Mouse (Mus musculus) C2C12 (cell line): ENCODE measurements around the gene Tnfrsf1a. TPM values are rescaled to one million over a fixed set of nuclear protein-coding genes. Genes with fewer than 3 reads are reported as not detected.
A peak's percentile ranks its signal among the peaks of the same experiment; 100 is the strongest.

Experiments used
- H3K27me3 ChIP-seq: one replicate; pipeline ENCODE4 v1.6.1; 2011; ENCODE audit not compliant: control insufficient read depth, insufficient read depth, insufficient read length
- H3K36me3 ChIP-seq: one replicate; pipeline ENCODE4 v1.6.1; 2011; ENCODE audit not compliant: control insufficient read depth, insufficient read depth
- H3K4me3 ChIP-seq: one replicate; pipeline ENCODE4 v1.5.1; 2011; ENCODE audit warnings: mild to moderate bottlenecking, control low read depth; ENCODE audit not compliant: poor library complexity, insufficient read depth, severe bottlenecking
- H3K79me2 ChIP-seq: one replicate; pipeline ENCODE4 v1.6.1; 2011; ENCODE audit not compliant: control insufficient read depth, insufficient read depth
- H3K79me3 ChIP-seq: one replicate; pipeline ENCODE4 v1.6.1; 2011; ENCODE audit warnings: low read depth, control low read depth
- H3ac ChIP-seq: one replicate; pipeline ENCODE3; 2011; ENCODE audit warnings: low read depth; ENCODE audit not compliant: control insufficient read depth, insufficient read length
- CEBPB ChIP-seq: IDR thresholded peaks from one replicate; pipeline ENCODE4 v1.6.1; 2011; ENCODE audit warnings: low read depth, mild to moderate bottlenecking, control low read depth, moderate library complexity
- CTCF ChIP-seq: IDR thresholded peaks from one replicate; pipeline ENCODE4 v1.5.1; 2011; ENCODE audit not compliant: control insufficient read depth, insufficient read depth, insufficient read length
- FOSL1 ChIP-seq: IDR thresholded peaks from one replicate; pipeline ENCODE4 v1.8.0; 2011; ENCODE audit warnings: mild to moderate bottlenecking, low read length; ENCODE audit not compliant: poor library complexity, insufficient read depth, severe bottlenecking
- MAX ChIP-seq: IDR thresholded peaks from one replicate; pipeline ENCODE4 v1.6.1; 2011; ENCODE audit warnings: mild to moderate bottlenecking, control low read depth
- MYOD1 ChIP-seq: IDR thresholded peaks from one replicate; pipeline ENCODE4 v1.6.1; 2011; ENCODE audit warnings: low read depth; ENCODE audit not compliant: control insufficient read depth, insufficient read length
- MYOG ChIP-seq: IDR thresholded peaks from one replicate; pipeline ENCODE4 v1.6.1; 2011; ENCODE audit not compliant: control insufficient read depth, insufficient read length; ENCODE audit errors: extremely low read depth
- USF1 ChIP-seq: IDR thresholded peaks from one replicate; pipeline ENCODE4 v1.6.1; 2011; ENCODE audit warnings: low read depth, mild to moderate bottlenecking, control low read depth, moderate library complexity
- polyA plus RNA-seq: library from polyadenylated mRNA; unstranded; fragments of >200 nt; fragmentation: generic; extraction: Trizol; gene quantifications from one replicate; pipeline ENCODE4 v1.2.1, GENCODE M21; 2012; ENCODE audit warnings: missing spikeins

Gene Tnfrsf1a
- polyA plus RNA-seq, 1 experiment: 65.4 TPM

DNA sequence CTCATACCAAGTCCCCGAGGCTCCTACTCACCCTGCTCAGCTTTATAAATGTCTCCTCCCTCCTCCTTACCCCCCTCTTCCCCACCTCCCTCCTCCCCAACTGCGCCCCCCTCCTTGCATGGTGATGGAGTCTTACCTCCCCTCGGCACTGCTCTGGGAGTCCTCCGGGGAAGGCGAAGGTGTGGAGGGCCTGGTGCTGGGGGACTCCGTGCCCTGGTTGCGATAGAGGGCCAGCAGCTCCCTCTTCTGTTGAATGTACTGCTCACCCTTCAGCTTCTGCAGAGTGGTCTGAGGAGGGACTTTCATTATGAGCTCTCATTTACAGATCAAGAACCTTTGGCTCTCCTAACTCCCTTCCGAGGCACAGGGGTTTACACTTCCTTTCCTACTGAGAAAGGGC, 15.3 kb downstream of the Tnfrsf1a start:
- Histone ChIP-seq H3K79me3 (no peaks in the 10 kb centered on the region), H3K79me2 (no peaks in the 10 kb centered on the region), H3ac (no peak overlapping the region), H3K4me3 (no peak overlapping the region), H3K27me3 (no peaks in the 10 kb centered on the region), H3K36me3 (peaks cover 30% of the 10 kb centered on the region)
- TF ChIP-seq CTCF: no peak
- TF ChIP-seq USF1: no peak
- TF ChIP-seq CEBPB: no peak

- Histone ChIP-seq H3ac (no peak overlapping the region), H3K36me3 (peaks cover 22% of the 10 kb centered on the region), H3K27me3 (peaks cover 9% of the 10 kb centered on the region), H3K79me3 (no peaks in the 10 kb centered on the region), H3K79me2 (no peaks in the 10 kb centered on the region), H3K4me3 (no peak overlapping the region)
- no peak for TF ChIP-seq CTCF
- TF ChIP-seq MYOG: no peak
- TF ChIP-seq MAX: no peak
- no peak for TF ChIP-seq MYOD1
- TF ChIP-seq USF1: no peak
- no peak for TF ChIP-seq CEBPB
Measured at GRCm38 (mm10) chr6:125365522-125365921, 16.4 kb downstream of the Tnfrsf1a start.

- Histone ChIP-seq H3ac (no peak overlapping the region), H3K79me3 (no peaks in the 10 kb centered on the region), H3K4me3 (no peak overlapping the region), H3K79me2 (no peaks in the 10 kb centered on the region), H3K27me3 (peaks cover 12% of the 10 kb centered on the region), H3K36me3 (peaks cover 16% of the 10 kb centered on the region)
- TF ChIP-seq MYOG: no peak
- TF ChIP-seq USF1: no peak
- no peak for TF ChIP-seq CEBPB
- TF ChIP-seq MYOD1: no peak
- no peak for TF ChIP-seq MAX
- TF ChIP-seq CTCF: no peak
- no peak for TF ChIP-seq FOSL1
Measured at GRCm38 (mm10) chr6:125366133-125366532, 17.0 kb downstream of the Tnfrsf1a start.

DNA sequence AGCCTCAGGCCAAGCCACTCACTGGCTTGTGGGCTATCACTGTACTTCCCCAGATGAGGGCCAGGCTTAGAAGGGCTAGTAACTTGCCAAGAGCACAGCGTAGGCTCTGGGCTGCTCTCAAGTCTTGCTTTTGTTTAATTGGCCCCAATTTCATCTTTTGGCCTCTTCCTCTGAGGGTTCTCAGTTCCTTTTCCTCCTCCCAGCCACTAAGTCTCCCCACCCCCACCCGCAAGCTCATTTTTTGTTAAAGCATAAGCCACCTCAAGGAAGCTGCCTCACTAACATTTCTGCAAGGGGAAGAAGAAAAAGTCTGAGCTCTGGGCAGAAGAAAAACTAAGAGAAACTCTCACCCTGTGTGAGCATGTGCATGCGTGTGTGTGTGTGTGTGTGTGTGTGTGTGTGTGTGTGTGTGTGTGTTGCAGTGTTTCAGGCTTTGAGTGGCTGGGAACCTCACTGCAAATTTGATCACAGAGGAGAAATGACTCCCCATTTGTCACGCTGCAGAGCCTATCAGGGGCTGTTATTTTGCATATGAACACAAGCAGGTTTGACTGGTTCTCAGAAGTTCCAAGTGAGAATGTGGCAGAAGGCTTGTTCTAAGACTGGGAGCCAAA, 18.7 kb downstream of the Tnfrsf1a start:
- H3K4me3 ChIP-seq: no peak overlapping the region
- H3K27me3 ChIP-seq: peaks cover 22% of the 10 kb centered on the region
- no peak overlapping the region for H3ac ChIP-seq
- no peak for TF ChIP-seq CTCF
- TF ChIP-seq USF1: no peak
- TF ChIP-seq FOSL1: no peak
- no peak for TF ChIP-seq CEBPB
- TF ChIP-seq MYOG: no peak
- no peak for TF ChIP-seq MAX
- no peak for TF ChIP-seq MYOD1
- H3K79me3 ChIP-seq: no peaks in the 10 kb centered on the region
- H3K79me2 ChIP-seq: no peaks in the 10 kb centered on the region
- no peaks in the 10 kb centered on the region for H3K36me3 ChIP-seq

DNA sequence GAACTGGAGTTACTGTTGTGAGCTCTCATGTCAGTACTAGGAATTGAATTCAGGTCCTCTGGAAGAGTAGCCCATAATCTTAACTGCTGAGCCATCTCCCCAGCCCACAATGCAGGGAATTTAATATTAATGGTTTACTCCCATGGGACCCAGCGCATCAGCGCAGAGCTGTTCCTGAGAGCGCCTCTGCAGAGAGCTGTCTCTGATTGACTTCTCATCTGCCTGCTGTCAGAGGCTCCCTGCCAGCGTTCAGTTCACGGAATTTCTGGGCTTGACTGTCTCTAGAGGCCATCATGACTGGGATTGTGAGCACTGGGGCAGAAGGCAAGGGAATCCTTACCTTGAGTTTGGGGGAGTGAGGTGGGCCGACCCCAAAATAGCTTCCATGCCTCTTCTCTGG, 27.9 kb downstream of the Tnfrsf1a start:
- Histone ChIP-seq H3ac (no peak overlapping the region), H3K79me3 (no peaks in the 10 kb centered on the region), H3K79me2 (no peaks in the 10 kb centered on the region), H3K4me3 (no peak overlapping the region), H3K27me3 (peaks cover 12% of the 10 kb centered on the region), H3K36me3 (no peaks in the 10 kb centered on the region)
- TF ChIP-seq FOSL1: no peak
- no peak for TF ChIP-seq CTCF
- no peak for TF ChIP-seq CEBPB
- no peak for TF ChIP-seq USF1
- TF ChIP-seq MAX: no peak
- TF ChIP-seq MYOG: no peak
- TF ChIP-seq MYOD1: no peak

DNA sequence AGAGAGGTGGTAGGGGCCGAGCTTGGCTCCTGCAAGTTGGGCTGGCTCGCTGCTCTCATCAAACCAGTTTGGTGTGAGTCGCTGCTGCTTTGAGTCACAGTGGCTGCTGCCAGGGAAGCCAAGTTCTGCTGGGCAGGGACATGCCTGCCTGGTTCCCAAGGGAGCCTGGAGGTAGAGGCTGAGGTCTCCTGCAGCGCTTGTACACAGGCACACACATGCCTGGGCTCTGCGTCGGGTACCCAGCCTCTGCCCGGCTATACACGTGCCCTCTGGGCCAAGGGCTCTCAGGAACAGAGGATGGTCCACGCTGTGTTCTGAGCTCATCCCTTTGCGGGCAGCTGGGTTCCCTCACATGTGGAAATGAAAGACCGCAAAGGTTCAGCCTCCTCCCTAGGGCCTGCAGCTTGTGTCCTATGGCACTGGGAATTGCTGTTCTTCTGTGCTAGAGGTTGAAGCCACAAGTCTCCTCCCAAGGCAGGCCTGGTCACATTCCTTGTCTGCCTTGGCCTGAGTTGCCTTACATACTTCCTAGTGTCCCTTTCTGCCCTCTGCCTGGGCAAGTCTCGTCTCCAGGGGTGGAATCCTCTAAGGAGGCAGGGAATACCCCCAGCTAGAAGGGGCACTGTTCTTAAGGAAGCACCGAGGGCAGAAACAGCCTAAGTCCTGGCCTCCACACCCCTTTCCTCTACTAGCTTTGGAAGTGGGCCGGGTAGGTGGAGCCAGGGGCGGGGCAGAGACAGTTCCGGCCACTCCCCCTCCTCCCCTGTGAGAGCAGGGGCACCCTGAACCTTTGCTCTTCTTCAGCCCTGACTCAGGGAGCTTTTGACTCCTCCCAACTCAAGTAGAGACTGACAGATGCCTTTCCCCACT, 28.7 kb downstream of the Tnfrsf1a start:
- peak overlapping the region; percentile 39 for H3ac ChIP-seq
- H3K4me3 ChIP-seq: no peak overlapping the region
- H3K36me3 ChIP-seq: no peaks in the 10 kb centered on the region
- no peaks in the 10 kb centered on the region for H3K79me3 ChIP-seq
- no peak for TF ChIP-seq FOSL1
- TF ChIP-seq MAX: peak; percentile 68
- no peaks in the 10 kb centered on the region for H3K79me2 ChIP-seq
- peaks cover 7% of the 10 kb centered on the region for H3K27me3 ChIP-seq
